Mouse (Mus musculus): ENCODE measurements around the gene Cox6a2. TPM values are rescaled to one million over a fixed set of nuclear protein-coding genes. Genes with fewer than 3 reads are reported as not detected.

Cox6a2 gene
- total RNA-seq, 1 experiment: 0.36 TPM

- no peak for DNase-seq (ENCODE audit: low read depth, low spot score)
- H3K4me3 ChIP-seq (ENCODE audit: insufficient read depth in 1 of 2, low read depth in 1 of 2, low read length in 2 of 2, poor library complexity in 1 of 2, severe bottlenecking in 1 of 2): no peak overlapping the region
- no peak for TF ChIP-seq ZNF384 (IDR thresholded peaks at IDR 0.05; ENCODE audit: low read depth, low read length)
- TF ChIP-seq MAFK (IDR thresholded peaks at IDR 0.05; ENCODE audit: insufficient read depth, low read depth, low read length): no peak
- no peak for TF ChIP-seq HCFC1 (IDR thresholded peaks at IDR 0.05; ENCODE audit: borderline replicate concordance, insufficient read depth, low read length)
- TF ChIP-seq CHD2 (IDR thresholded peaks at IDR 0.05; ENCODE audit: low read depth, low read length): no peak
- no peak for TF ChIP-seq ZC3H11A (IDR thresholded peaks at IDR 0.05; ENCODE audit: borderline replicate concordance, low read depth, low read length)
- H3K9me3 ChIP-seq (ENCODE audit: control insufficient read depth, insufficient read depth, low read depth, low read length): no peaks in the 10 kb centered on the region
- in situ Hi-C loops (cut with MboI; ENCODE audit: low sequenced_read_pairs in 2 of 2, unreplicated experiment in 2 of 2): no loop called here
- 0 out of 2 replicates have a peak, but pooled peaks cover 2% of the 10 kb centered on the region for H3K36me3 ChIP-seq (ENCODE audit: control insufficient read depth, insufficient read depth, low read length, poor library complexity, severe bottlenecking)
- no peak overlapping the region for H3K27ac ChIP-seq (ENCODE audit: insufficient read depth, low read depth, low read length, poor library complexity, severe bottlenecking)
- H3K4me1 ChIP-seq (ENCODE audit: control insufficient read depth in 2 of 2, insufficient read depth in 2 of 2, low read length in 2 of 2, poor library complexity in 1 of 2): peaks cover 0 to 11% of the 10 kb centered on the region in 2 experiments; a peak in 1 of 4 replicates
- H3K9ac ChIP-seq (ENCODE audit: insufficient read depth, low read depth, low read length, poor library complexity, severe bottlenecking): no peak overlapping the region
Observed at GRCm38 (mm10) chr7:128251946-128252345, 45.8 kb upstream of the Cox6a2 start.

- TF ChIP-seq HCFC1 (IDR thresholded peaks at IDR 0.05; ENCODE audit: borderline replicate concordance, insufficient read depth, low read length): no peak
- in situ Hi-C loops (cut with MboI; ENCODE audit: low sequenced_read_pairs in 2 of 2, unreplicated experiment in 2 of 2): no loop called here
- no peak for DNase-seq (ENCODE audit: low read depth, low spot score)
- Histone ChIP-seq H3K4me3 (ENCODE audit: insufficient read depth in 1 of 2, low read depth in 1 of 2, low read length in 2 of 2, poor library complexity in 1 of 2, severe bottlenecking in 1 of 2) (no peak overlapping the region), H3K36me3 (ENCODE audit: control insufficient read depth, insufficient read depth, low read length, poor library complexity, severe bottlenecking) (0 out of 2 replicates have a peak, but pooled peaks cover 2% of the 10 kb centered on the region), H3K4me1 (ENCODE audit: control insufficient read depth in 2 of 2, insufficient read depth in 2 of 2, low read length in 2 of 2, poor library complexity in 1 of 2) (peaks cover 2 to 11% of the 10 kb centered on the region in 2 experiments; a peak in 2 of 4 replicates), H3K9ac (ENCODE audit: insufficient read depth, low read depth, low read length, poor library complexity, severe bottlenecking) (no peak overlapping the region), H3K9me3 (ENCODE audit: control insufficient read depth, insufficient read depth, low read depth, low read length) (no peaks in the 10 kb centered on the region), H3K27ac (ENCODE audit: insufficient read depth, low read depth, low read length, poor library complexity, severe bottlenecking) (no peak overlapping the region)
Observed at GRCm38 (mm10) chr7:128249998-128250397, 43.8 kb upstream of the Cox6a2 start.

GRCm38 (mm10) chr7:128248081-128249042 is 42.2 kb upstream of the Cox6a2 start:
- H3K9ac ChIP-seq (ENCODE audit: insufficient read depth, low read depth, low read length, poor library complexity, severe bottlenecking): no peak overlapping the region
- in situ Hi-C loops (cut with MboI; ENCODE audit: low sequenced_read_pairs in 2 of 2, unreplicated experiment in 2 of 2): no loop called here

GRCm38 (mm10) chr7:128247443-128247842 is 41.3 kb upstream of the Cox6a2 start:
- Histone ChIP-seq H3K36me3 (ENCODE audit: control insufficient read depth, insufficient read depth, low read length, poor library complexity, severe bottlenecking) (peaks cover 8% of the 10 kb centered on the region), H3K9me3 (ENCODE audit: control insufficient read depth, insufficient read depth, low read depth, low read length) (no peaks in the 10 kb centered on the region), H3K27ac (ENCODE audit: insufficient read depth, low read depth, low read length, poor library complexity, severe bottlenecking) (no peak overlapping the region), H3K4me3 (ENCODE audit: insufficient read depth in 1 of 2, low read depth in 1 of 2, low read length in 2 of 2, poor library complexity in 1 of 2, severe bottlenecking in 1 of 2) (peak overlapping the region; percentile 77 to 86), H3K9ac (ENCODE audit: insufficient read depth, low read depth, low read length, poor library complexity, severe bottlenecking) (peak overlapping the region; percentile 72; the same call in 1 of the 2 replicates), H3K4me1 (ENCODE audit: control insufficient read depth in 2 of 2, insufficient read depth in 2 of 2, low read length in 2 of 2, poor library complexity in 1 of 2) (peaks cover 2 to 6% of the 10 kb centered on the region in 2 experiments; a peak in 2 of 4 replicates)
- TF ChIP-seq ZNF384 (IDR thresholded peaks at IDR 0.05; ENCODE audit: low read depth, low read length) (no peak), ZC3H11A (IDR thresholded peaks at IDR 0.05; ENCODE audit: borderline replicate concordance, low read depth, low read length) (peak; percentile 31; the same call in 1 of the 2 replicates), MAFK (IDR thresholded peaks at IDR 0.05; ENCODE audit: insufficient read depth, low read depth, low read length) (no peak), HCFC1 (IDR thresholded peaks at IDR 0.05; ENCODE audit: borderline replicate concordance, insufficient read depth, low read length) (no peak)
- in situ Hi-C loops (cut with MboI; ENCODE audit: low sequenced_read_pairs in 2 of 2, unreplicated experiment in 2 of 2): no loop called here
- peak; percentile 91 for DNase-seq (ENCODE audit: low read depth, low spot score)

More at GRCm38 (mm10) chr7:128248081-128249042, 42.2 kb upstream of the Cox6a2 start:
- H3K4me1 ChIP-seq (ENCODE audit: control insufficient read depth in 2 of 2, insufficient read depth in 2 of 2, low read length in 2 of 2, poor library complexity in 1 of 2): peaks cover 2 to 13% of the 10 kb centered on the region in 2 experiments; a peak in 2 of 4 replicates
- no peak overlapping the region; the same call in 1 of the 2 replicates for H3K27ac ChIP-seq (ENCODE audit: insufficient read depth, low read depth, low read length, poor library complexity, severe bottlenecking)
- TF ChIP-seq HCFC1 (IDR thresholded peaks at IDR 0.05; ENCODE audit: borderline replicate concordance, insufficient read depth, low read length) (no peak), CHD2 (IDR thresholded peaks at IDR 0.05; ENCODE audit: low read depth, low read length) (no peak), MAFK (IDR thresholded peaks at IDR 0.05; ENCODE audit: insufficient read depth, low read depth, low read length) (no peak), ZNF384 (IDR thresholded peaks at IDR 0.05; ENCODE audit: low read depth, low read length) (no peak), ZC3H11A (IDR thresholded peaks at IDR 0.05; ENCODE audit: borderline replicate concordance, low read depth, low read length) (no peak)
- peaks cover 7% of the 10 kb centered on the region for H3K36me3 ChIP-seq (ENCODE audit: control insufficient read depth, insufficient read depth, low read length, poor library complexity, severe bottlenecking)
- no peak for DNase-seq (ENCODE audit: low read depth, low spot score)
- H3K9me3 ChIP-seq (ENCODE audit: control insufficient read depth, insufficient read depth, low read depth, low read length): no peaks in the 10 kb centered on the region
- H3K4me3 ChIP-seq (ENCODE audit: insufficient read depth in 1 of 2, low read depth in 1 of 2, low read length in 2 of 2, poor library complexity in 1 of 2, severe bottlenecking in 1 of 2): no peak overlapping the region

Data from ES-E14 (cell line).